Mouse (Mus musculus) gastrocnemius, postnatal 4 days (tissue): Measurements from ENCODE around the gene Fam107b. TPM values are rescaled to one million over a fixed set of nuclear protein-coding genes. Genes with fewer than 3 reads are reported as not detected.
"Not testable (repeated sequence)": the region's sequence is repeated elsewhere in the genome, so short reads cannot be mapped to it uniquely, and the experiment has no call there.

ENCODE experiments used
- DNase-seq, 2 experiments: peaks; one replicate each; pipeline ENCODE4 v3.0.0; 2021 to 2022; ENCODE audit warnings: low spot score in 2 of 2, mixed read lengths in 2 of 2
- total RNA-seq, 2 experiments: library from RNA; stranded (reverse); gene quantifications; 2 replicates each; pipeline ENCODE4 v1.2.3; 2021

Fam107b gene
- total RNA-seq, 2 experiments from 2014 or later, result 14.4 to 24.7 TPM

DNA sequence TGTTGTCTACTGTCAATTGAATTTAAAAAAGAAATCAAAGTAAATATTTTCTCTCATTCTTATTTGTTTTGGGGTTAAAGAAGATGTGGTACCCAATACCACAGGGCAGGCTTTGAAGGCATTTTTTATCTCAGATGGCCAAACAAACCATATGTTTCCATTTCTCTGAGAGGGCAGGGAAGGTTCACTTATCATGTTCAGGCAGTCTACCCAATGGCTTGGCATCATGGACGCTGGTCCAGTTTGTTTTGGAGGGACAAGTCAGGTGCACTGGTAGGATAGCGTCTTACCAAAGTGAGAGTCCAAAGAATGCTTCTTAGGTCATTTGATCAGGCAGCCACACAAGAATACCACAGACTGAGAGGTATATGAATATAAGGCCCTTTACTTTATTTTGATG lies 139.6 kb downstream of the Fam107b start:
- no peak for DNase-seq

DNA sequence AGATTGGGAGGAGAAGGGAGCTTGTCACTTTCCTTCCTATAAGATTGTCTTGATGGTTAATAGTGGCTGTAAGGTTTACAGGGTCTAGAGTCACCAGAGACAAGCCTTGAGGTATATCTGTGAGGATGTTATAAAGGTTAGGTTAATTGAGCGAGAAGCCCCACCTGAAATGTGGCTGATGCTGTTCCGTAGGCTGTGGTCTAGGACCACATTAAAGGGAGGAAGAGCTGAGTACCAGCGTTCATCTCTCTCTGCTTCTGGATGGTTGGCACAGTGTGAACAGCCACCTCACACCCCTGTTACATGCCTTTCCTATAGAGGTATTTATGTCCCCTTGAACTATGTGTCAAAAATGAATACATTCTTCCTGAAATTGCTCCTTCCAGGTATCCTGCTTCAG lies 140.2 kb downstream of the Fam107b start:
- DNase-seq, result no peak

DNA sequence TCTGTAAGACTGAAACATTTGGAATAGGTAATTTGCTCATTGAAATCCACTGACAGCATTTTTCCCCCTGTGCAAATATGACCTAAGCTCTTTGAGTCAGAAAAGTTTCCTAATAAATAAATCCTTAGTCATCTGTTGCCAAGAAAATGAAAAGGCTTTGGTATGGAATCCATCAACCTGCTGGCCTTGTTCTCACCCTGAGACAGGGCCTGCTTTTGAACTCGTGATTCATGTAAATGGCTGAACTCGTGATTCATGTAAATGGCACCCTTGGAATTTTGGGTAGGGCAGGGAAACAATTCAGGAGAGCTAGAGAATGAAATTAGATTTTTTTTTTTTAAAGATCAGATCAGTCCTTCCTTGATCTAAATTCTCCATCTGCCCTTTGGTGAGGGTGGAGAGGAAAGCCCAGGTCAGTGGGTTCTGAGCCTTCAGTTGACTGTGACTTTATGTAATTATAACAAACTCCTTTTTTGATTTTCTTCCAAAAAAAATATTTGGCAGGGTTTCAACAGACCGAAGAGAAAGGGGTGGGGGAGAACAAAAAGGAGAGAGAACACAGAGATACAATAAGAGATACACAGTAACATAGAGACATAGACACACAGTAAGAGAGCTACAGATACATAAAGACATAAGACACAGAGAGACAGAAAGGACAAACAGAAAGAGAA lies 142.2 kb downstream of the Fam107b start:
- DNase-seq, result no peak

DNA sequence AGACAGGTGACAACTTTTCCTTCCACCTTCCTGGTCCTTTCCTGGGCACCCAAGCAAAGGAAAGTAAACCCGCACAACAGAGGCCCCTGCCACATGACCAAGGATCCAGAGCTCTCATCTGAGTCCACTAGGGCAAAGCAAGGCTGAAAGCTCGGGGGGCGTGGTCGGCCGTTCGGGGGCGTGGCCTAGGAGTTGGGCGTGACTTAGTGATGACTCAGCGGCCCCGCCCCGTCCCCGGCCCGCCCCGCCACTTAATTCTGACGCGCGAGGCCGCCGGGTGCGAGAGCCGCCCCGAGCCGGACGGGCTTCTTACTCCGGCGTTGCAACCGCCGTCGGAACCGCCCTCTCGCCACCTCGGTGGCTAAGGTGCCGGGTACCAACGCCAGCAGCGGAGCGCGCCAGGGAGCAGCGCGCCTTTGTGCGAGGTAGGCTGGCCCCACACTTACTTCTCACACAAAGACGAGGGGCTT lies 143.0 kb downstream of the Fam107b start:
- DNase-seq, result peak; percentile 95

DNA sequence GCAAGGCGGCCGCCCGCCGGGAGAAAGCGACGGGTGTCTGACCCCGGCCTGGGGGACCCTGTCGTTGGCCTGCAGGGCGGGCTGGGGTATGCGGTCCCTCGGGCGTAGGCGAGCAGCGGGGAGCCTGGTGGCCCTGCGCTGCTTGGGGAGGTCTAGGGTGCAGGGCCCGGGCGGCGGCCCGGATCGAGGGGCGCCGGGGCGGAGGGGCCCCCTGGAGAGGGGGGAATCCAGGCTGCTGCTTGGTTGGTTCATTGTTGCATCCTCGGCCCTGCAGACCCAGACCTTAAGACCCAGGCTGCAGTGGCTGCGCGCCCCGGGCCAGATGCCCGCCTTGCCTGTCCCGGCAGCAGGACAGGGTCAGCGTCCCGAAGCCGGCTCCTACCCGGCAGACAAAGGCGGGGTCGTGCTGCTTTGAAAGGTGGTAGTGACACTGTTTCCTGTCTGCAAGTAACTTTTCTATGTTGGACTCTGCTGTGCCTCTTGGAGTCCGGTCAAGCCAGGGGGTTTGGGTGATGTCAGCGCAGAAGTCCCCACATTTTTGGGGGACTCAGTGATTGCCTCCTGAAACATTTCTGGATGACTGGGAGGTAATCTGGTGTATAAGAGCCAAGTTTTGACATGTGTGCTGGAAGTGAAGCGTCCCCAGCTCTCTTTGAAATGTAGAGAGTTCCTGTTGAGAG lies 143.5 kb downstream of the Fam107b start:
- DNase-seq, result peak; percentile 24 to 31

DNA sequence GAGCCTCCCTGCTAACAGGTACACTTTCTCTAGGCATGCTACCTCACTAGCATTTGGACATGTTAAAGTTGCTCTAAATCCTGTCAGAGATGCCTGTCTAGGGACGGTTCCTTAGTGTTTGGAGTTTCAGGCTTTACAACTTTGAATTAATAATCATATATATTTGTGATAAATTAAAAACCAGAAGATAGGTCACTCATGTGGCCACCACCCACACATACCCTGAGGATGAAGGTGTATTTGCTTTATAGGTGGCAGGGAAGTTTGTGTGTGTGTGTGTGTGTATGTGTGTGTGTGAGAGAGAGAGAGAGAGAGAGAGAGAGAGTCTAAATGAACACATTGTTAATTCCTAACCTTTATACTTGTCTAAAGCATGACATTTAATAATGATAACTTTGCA lies 144.2 kb downstream of the Fam107b start:
- DNase-seq, result no peak

DNA sequence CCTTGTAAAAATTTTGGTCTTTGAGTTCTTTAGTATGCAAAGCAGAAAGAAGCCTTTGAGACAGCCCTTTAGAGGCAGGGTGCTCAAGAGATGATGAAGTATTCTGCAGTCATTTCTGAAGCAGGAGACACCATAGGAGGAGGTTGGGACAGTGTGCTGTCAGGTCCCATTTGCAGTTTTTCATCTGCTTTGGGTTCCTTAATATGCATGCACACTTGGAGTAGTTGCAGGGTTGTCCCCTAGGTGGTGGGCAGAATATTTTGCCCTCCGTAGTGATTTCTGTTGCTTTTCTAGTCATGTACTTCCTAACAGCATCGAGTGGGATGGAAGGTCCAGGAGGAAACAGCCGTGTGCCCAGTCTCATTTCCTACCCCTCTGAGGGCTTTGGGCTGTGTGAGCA lies 145.1 kb downstream of the Fam107b start:
- DNase-seq, result no peak

DNA sequence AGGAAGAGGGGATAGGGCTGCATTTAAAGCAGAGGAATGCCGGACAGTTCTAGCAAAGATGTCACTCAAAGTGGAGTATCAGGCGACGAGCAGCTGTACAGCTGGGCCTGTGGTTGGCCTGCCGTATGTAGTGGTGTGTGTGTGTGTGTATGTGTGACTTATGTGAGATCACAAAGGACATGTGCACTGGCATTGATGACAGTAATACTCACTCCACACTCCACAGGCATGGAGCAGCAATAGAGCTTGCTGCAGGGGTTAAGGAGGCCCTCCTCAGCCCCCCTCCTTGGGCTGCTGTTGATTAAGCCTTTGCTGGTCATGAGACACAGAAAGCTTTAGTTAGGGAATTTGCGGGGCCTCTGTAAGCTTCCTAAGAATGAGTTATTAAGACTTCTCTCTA lies 147.0 kb downstream of the Fam107b start:
- DNase-seq, result no peak

DNA sequence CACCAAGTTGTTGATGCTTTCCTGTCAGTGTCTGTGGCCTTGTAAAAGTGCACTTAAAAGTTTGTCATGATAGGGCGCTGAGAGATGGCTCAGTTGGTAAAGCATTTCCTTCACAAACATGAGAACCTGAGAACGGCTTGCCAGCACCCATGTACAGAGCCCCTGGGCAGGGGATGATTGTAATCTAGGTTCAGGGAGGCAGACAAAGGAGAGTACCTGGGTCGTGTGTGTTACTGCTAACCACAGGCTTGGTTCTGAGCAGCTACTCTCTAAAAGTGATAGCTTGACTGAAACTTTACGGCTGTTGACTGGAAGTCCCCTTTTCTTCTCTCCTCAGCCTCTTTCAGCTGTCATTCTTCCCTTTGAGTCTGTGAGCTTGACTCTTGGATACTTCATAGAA lies 147.6 kb downstream of the Fam107b start:
- DNase-seq, result no peak

DNA sequence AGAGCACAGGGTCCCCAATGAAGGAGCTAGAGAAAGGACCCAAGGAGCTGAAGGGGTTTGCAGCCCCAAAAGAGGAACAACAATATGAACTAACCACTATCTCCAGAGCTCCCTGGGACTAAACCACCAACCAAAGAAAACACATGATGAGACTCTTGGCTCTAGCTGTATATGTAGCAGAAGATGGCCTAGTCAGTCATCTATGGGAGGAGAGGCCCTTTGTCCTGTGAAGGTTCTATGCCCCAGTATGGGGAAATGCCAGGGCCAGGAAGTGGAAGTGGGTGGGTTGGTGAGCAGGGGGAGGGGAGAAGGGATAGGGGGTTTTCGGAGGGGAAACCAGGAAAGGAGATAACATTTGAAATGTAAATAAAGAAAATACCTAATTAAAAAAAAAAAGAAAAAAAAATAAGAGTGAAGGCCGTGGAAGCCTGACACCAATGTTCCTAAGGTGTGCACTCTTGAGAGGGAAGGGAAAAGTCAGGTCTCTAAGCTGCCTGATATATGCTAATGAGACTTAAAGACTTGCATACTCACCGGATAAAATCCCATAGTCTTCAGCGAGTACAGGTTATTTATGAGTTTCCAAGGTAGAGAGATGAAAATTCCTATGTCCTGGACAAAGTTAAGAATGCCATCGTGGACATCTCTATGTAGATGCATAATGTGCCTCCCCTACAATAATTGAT lies 149.3 kb downstream of the Fam107b start:
- DNase-seq, result not testable (repeated sequence)

DNA sequence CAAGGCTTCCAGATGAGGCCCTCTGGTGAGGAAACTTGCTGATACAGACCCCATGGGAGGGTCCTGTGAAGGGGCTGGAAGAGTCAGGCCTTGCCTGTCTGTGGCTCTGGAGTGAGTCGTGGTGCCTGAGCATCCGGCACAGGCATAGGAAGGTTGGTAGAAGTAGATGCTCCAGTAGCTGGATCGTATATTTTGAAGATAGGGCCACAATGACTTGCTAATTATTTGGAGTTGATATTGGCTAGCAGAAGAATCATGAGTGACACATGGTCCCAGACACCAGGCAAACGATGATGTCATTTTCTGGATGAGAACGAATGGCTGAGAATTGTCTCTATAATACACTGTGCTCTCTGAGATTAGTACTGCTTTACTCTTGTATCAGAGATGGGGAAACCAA lies 150.8 kb downstream of the Fam107b start:
- no peak for DNase-seq

DNA sequence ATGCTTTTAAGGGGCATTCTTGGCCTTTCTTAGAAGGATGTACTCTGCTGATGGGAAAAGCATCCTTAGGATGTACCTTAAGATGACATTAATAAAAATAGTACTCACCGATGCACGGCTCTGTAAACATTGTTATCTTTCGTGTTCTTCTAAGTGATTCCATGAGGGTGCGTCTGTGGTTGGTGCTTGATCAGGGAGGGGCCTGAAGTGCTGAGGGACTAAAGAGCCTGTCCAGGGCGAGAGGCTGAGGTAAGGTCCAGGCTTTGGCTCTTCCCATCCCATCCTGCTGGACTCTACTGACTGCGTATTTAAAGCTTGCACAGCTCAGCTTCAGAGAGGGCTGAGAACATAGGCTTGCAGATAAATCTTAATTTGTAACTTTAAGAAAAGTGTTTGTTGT lies 151.7 kb downstream of the Fam107b start:
- DNase-seq, result no peak

DNA sequence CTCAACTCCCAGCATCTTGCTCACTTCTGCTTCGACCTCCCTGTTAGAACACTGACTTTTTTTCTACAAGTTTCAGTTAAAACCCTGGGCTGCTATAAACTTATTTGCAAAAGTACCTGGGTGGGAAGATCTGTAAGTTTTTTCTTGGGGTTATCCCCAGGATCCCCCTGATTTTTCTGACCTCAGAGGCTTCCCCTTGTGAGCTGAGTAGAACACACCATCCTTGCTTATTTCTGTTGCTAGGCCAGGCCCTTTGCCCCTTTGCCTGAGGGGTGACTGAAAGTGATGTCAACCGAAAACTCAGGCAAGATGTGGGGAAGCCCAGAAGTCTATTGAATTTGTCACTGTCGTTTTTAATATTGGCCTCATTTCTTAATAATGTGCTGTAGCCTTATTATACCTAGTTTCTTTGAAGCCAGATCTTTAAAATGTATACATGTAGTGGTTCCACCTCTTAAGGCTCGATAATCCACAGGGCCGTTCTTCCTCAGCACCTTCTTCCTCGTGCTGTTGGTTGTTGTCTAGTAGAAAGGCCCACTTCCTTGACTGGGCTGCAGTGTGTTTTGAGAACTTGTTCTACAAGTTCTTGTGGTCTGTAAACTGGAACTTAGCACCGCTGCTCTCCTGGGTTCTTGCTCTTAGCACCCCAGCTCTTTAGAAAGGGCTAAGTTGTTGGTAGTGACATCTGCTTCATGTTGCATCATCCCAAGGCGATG lies 153.3 kb downstream of the Fam107b start:
- no peak for DNase-seq

DNA sequence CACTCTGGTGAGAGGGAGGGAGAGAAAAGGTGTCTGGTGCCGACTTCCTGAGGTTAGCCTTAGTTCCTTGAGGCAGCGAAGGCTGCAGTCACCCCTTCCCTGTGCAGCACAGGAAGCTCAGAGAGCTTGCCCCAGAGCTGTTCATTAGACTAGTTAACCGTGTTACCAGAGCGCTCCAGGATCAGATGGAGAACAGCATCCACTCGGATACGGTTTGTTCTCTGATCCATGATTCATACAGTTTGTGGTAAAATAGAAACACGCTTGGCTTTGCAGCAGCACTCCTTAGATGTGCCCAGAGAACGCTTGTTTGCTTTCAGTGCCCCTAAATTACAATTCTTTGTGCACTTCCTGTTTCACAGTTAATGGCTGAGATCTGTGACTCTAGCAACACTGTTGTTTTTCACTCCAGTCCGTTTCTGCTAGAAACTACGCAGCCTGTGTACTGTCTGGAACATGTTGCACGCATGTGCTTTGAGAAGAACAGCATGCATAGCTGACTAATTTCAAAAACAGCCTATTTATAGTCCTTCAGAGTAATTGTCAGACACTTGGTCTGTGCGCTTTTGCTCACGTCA lies 156.3 kb downstream of the Fam107b start:
- DNase-seq, result no peak

DNA sequence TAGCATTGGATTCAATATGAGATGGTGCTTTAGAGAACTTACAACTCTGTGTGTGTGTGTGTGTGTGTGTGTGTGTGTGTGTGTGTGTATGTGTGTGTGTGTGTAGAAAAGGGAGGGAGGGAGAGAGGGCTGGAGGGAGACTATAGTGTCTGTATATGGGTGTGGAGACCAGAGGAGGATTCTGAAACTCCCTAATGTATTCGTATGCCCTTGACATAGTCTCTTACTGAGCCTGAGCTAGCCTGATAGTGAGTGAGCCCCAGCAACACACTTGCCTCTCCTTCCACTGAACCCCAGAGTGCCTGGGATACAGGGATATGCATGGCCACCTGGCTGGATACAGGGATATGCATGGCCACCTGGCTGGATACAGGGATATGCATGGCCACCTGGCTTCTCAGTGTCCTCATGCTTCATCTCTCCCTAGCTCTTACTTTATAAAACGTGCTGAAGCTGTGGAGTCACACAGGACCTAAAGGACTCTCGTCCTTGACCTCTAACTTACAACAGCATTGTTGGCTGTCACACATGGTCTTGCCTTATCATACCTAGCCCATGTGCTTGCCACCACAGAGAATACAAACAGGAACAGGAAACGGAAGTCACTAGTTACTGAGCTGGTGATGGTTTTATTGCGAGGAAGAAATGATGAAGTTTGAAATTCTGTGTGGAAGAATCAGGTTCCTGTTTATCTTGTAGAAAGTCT lies 157.1 kb downstream of the Fam107b start:
- DNase-seq, result no peak

DNA sequence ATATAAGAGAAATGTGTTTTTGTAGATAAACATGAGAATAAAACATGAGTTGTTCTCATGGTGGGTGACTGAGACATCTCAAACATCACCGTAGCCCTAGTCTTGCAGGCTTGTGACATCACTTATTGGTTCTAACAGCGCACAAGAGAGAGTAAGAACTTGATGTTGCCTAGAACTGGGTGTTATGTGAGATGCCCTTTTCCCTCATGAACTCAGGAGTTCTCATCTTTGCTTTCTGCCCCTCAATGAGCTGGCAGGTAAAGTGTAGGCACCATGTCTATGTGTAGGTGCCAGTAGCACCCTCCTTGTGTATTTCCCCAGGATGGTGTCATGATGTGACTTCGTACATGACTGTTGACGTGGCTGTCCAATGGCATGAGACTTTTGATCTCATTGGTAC lies 157.8 kb downstream of the Fam107b start:
- no peak for DNase-seq

DNA sequence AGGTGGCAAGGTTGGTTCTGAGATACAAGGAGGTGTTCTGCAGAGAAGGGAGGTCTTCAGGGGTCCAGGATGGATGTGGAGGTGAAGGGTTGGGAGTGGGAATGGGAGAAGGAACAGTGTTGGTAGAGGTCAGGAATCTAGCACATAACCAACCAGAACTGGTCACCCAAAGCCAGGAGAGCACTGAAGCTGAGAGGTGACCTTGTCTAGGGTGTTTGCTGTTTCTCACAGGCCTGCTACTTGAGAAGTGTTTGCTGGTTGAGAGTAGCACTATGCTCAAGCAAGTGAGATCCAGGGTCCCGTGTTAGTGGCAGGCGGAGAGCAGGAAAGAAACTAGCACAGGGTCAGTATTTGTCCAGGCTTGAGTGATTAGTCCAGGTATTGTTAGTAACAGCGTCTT lies 159.3 kb downstream of the Fam107b start:
- DNase-seq, result no peak

DNA sequence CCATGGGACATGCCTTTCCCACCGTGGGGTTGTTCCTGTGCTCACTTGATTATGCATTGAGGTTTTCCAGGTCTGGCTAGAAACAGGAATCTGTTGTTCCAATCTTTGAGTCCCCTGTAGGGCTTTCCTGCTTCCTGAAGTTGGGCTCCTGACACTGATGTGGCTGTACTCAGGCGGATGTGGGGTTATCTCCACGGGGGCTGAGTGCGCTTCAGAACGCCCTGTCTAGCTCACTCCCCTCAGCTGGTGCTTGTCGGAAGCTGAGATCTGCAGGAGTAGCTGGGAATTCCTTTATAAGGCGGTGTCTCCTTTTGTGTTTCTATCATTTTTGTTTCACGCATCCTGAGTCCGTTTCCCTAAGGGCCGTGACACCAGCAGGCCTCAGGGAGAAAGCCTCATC lies 160.5 kb downstream of the Fam107b start:
- DNase-seq, result no peak

DNA sequence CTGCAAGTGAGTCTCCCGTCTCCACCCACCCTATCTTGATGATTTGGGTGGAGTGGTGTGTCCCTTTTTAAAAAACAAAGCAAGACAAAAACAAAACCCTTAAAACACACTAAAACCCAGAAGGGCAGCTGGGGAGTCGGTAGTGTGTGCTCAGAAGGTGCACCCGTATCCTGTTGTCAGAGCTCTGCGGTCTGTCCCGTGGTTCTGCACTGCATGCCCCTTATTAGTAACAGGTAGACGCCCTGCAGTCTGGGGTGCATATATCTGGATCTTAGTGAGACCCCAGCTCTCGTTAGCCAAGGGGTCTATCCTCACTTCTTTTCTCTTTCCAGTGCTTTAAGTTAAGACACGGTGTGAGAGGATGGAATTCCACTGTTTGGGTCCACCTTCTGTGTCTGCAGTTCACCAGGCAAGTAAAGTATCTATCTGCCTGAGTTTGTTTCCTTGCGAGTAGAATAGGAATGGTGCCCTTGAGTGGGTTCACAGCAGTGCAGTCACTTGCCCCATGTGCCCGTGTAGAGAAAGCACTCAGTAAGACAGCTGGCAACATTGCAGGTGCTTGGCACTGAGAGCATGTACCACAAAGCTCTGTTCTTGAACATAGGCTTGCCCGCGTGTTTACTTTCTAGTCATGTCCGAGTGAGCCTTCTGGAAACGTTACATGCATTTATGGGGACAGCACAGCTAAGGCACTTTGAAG lies 161.2 kb downstream of the Fam107b start:
- no peak for DNase-seq
